Mouse (Mus musculus) bone marrow macrophage, adult 2 months (primary cell): ENCODE results near the gene Tesmin. TPM values are rescaled to one million over a fixed set of nuclear protein-coding genes. Genes with fewer than 3 reads are reported as not detected.

Source experiments
- H3K27ac ChIP-seq: 2 replicates; pipeline ENCODE4 v1.5.1; 2012; ENCODE audit warnings: low read depth, low read length; ENCODE audit not compliant: insufficient read depth
- H3K4me1 ChIP-seq: 2 replicates; pipeline ENCODE4 v1.6.1; 2012; ENCODE audit warnings: low read length; ENCODE audit not compliant: control insufficient read depth, insufficient read depth
- H3K4me3 ChIP-seq: 2 replicates; pipeline ENCODE4 v1.5.1; 2012; ENCODE audit warnings: mild to moderate bottlenecking, low read length, moderate library complexity; ENCODE audit not compliant: insufficient read depth
- CTCF ChIP-seq: IDR thresholded peaks from 2 replicates; pipeline ENCODE4 v1.5.1; 2012; ENCODE audit warnings: low read depth, mild to moderate bottlenecking, low read length, moderate library complexity
- POLR2A ChIP-seq: IDR thresholded peaks from 2 replicates; pipeline ENCODE4 v1.6.1; 2012; ENCODE audit warnings: mild to moderate bottlenecking, low read depth, low read length, borderline replicate concordance
- polyA plus RNA-seq: library from polyadenylated mRNA; stranded (reverse); fragments of >200 nt; gene quantifications from 2 replicates; pipeline ENCODE4 v1.2.4, GENCODE M21; 2012; ENCODE audit not compliant: missing spikeins, insufficient read depth, insufficient read length

The Tesmin gene
- polyA plus RNA-seq, 1 experiment = 0.97 TPM

DNA sequence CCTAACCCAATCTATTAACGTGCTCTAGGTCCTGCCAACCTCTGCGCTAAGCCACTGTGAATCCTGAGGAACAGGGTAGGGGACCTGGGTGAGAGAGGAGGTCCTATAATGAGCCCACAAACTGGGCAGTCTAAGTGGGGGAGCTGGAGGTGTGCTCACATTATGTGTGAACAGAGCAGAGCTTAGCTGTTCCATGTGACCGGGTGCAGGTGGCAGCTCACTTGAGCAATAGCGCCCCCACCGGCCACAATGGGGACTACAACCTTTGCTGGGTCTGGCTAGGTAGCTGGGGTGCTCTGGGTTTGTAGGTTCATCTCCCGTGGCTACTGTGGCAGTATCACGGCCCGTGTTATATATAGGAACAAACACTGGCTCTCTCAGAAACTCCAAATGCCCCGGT is 48.2 kb downstream of the Tesmin start:
- Histone ChIP-seq H3K4me1 (no peaks in the 10 kb centered on the region), H3K27ac (no peak overlapping the region)
- no peak for TF ChIP-seq POLR2A
- peak; percentile 55; the same call in 1 of the 2 replicates for TF ChIP-seq CTCF

DNA sequence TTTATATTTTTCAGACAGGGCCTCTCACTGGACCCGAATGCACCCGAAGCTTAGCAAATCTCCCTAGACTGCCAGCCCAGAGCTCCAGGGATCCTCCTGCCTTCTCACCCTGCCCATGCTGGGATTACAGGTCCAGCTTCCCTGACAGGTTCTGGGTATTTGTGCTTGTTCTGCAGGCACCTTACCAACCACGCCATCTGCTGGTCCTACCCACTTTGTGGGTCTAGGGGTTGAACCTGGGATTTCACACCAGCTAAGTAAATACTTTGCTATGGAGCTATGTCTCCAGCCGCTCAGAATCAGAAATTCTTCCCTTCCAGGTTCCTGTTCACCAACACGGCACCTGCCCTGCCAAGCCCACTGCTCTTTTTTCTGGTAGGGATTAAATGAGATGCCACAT is 49.3 kb downstream of the Tesmin start:
- H3K4me3 ChIP-seq = no peak overlapping the region
- no peak for TF ChIP-seq CTCF
- TF ChIP-seq POLR2A = no peak

More for the DNA sequence above, 48.2 kb downstream of the Tesmin start:
- H3K4me3 ChIP-seq = no peak overlapping the region

DNA sequence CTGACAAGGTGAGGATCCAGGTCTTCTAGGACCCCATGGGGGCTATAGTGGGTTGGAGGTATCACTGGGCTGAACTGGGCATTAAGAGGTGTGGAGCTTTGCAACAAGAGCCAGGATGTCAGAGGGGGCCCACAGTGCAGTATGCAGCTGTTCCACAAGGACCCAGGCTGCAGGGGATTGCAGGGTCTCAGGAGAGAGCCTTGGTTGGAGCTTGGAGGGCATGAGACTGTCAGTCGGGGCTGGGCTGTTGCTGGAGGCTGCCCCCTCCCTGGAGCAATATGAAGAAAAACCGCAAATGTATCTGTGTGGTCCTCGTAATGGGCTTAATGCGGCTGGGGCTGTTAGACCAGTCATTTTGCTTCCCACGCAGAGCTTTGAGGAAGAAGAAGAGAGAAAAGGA is 52.0 kb downstream of the Tesmin start:
- Histone ChIP-seq H3K4me3 (no peak overlapping the region), H3K4me1 (no peaks in the 10 kb centered on the region), H3K27ac (no peak overlapping the region)
- no peak for TF ChIP-seq CTCF
- no peak for TF ChIP-seq POLR2A

More for the DNA sequence above, 49.3 kb downstream of the Tesmin start:
- Histone ChIP-seq H3K4me1 (no peaks in the 10 kb centered on the region), H3K27ac (no peak overlapping the region)

DNA sequence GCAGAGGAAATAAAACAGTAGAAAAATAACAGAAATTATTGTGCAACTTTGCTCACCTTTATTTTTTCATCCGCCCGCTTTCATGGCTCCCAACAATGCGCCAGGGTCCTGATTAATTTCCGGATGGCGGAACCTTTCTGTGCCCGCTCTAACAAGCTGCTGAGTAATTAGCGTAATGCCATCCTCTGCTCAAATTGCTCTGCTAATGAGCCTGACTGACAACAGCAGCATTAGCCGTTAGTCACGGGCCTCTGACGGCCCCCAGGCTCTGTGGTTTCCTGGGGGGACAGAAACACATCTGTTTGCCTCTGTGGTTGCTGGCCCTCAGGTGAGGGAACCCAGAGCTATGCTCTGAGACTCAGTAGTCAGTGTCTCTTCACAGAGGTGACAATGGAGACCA is 52.4 kb downstream of the Tesmin start:
- Histone ChIP-seq H3K4me3 (no peak overlapping the region), H3K27ac (no peak overlapping the region), H3K4me1 (no peaks in the 10 kb centered on the region)
- TF ChIP-seq POLR2A = no peak
- TF ChIP-seq CTCF = no peak

DNA sequence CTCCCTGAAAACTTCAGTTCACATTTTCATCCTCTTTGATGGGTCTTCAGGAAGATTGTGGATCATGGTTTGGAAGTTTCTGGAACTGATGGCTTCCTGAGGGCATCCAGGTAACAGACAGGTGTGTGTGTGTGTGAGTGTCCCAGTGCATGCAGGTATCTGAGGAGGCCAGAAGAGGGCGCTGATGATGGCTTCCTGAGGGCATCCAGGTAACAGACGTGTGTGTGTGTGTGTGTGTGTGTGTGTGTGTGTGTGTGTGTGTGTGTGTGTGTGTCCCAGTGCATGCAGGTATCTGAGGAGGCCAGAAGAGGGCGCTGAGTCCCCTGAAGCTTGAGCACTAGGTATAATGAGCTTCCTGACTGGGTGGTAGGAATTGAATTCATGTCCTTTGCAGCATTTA is 58.7 kb downstream of the Tesmin start:
- Histone ChIP-seq H3K27ac (no peak overlapping the region), H3K4me3 (no peak overlapping the region), H3K4me1 (peaks cover 5% of the 10 kb centered on the region; the same call in 1 of the 2 replicates)
- TF ChIP-seq POLR2A = no peak
- TF ChIP-seq CTCF = no peak

DNA sequence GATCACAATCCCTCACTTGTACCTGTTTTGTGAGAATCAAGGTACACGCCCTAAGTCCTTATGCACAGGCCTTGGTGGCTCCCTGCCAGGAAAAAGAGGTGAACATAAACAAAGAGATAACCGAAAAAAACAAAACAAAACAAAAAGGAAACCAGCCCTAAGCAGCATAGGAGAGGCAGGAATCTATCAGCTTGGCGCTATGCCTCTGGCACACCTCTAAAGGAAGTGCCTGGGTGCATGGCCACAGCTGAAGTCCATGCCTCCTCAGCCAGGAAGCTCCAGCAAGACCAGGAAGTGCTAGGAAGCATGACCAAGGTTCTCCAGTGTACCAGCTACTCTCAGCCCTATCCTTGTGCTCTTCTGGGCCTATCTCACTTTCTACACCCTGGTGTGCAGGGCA is 60.6 kb downstream of the Tesmin start:
- Histone ChIP-seq H3K27ac (no peak overlapping the region), H3K4me3 (no peak overlapping the region), H3K4me1 (peaks cover 5% of the 10 kb centered on the region; the same call in 1 of the 2 replicates)
- TF ChIP-seq CTCF = no peak

DNA sequence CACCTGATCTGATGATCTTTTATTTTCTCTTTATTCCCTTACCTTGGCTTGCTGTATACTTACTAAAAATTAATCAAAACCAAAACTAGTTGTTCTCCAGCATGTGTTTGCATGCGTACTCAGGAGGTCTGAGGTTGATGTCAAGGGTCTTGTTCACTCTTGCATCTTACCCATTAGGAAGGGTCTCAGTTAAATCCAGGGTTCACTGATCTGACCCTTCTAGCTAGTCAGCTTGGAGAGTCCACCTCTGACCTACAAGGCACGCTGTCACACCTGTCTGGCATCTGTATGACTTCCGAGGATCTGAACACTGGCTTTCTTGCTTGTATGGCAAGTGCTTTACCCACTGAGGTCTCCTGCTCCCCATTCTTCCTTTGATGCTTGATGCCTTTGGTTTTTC is 62.1 kb downstream of the Tesmin start:
- Histone ChIP-seq H3K27ac (no peak overlapping the region), H3K4me3 (no peak overlapping the region), H3K4me1 (peaks cover 5% of the 10 kb centered on the region; the same call in 1 of the 2 replicates)
- TF ChIP-seq POLR2A = no peak
- no peak for TF ChIP-seq CTCF

DNA sequence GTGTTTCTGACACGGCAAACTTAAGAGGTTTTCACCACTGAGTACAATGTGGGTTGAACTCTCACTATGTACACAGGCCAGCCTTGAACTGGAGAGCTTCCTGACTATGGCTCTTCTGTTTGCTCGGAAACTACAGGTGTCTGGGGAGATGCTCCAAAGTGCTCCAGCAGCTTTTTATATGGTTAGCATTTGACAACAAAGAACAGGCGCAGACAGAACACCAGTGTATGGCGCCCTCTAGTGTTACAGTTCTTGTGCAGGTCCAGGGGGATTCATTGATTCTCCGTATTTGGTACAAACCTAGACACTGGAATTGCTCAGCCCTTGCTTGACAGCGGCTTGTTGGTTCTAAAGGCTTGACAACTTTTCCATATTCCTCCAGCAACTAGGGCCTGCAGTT is 62.5 kb downstream of the Tesmin start:
- H3K27ac ChIP-seq = no peak overlapping the region
- H3K4me3 ChIP-seq = no peak overlapping the region
- TF ChIP-seq CTCF (peak; percentile 65), POLR2A (no peak)
- peaks cover 5% of the 10 kb centered on the region; the same call in 1 of the 2 replicates for H3K4me1 ChIP-seq

DNA sequence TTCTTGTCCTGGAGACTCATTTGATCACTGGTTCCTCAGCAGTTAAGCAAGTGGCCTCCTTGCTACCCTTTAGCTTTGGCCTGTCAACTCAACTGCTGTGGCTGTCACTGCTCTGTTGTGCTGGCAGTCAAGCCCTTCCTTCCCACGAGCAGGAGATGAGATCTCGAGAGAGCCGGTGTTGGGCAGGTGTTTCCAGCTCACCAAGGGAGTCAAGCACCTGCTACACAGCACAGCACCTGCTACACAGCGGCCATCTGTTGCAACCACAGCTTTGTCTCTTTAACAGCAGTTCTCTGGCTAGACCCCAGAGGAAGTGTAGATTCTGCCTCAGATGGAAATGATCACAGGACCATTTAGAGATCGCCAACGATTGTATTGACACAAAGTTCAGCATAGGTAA is 63.0 kb downstream of the Tesmin start:
- TF ChIP-seq CTCF = no peak
- TF ChIP-seq POLR2A = no peak
- peaks cover 5% of the 10 kb centered on the region; the same call in 1 of the 2 replicates for H3K4me1 ChIP-seq
- H3K4me3 ChIP-seq = no peak overlapping the region
- H3K27ac ChIP-seq = no peak overlapping the region

Other genes with a start within 250 kb of the Tesmin start
- gene Mrpl21, start 106.0 kb upstream of the Tesmin start, polyA plus RNA-seq = 33.7 and 36.7 TPM in 2 replicates
- 4.2 and 5.4 TPM in 2 replicates for gene Ighmbp2, start 105.8 kb upstream of the Tesmin start, polyA plus RNA-seq
- gene Cpt1a, start 66.5 kb upstream of the Tesmin start, polyA plus RNA-seq = 59.1 and 65.3 TPM in 2 replicates
- gene Gal, start 25.7 kb downstream of the Tesmin start, polyA plus RNA-seq = not detected in 2 replicates
- 52.0 and 56.1 TPM in 2 replicates for gene Ppp6r3, start 186.9 kb downstream of the Tesmin start, polyA plus RNA-seq